Mouse (Mus musculus): ENCODE data around the gene Fpgs.

DNA sequence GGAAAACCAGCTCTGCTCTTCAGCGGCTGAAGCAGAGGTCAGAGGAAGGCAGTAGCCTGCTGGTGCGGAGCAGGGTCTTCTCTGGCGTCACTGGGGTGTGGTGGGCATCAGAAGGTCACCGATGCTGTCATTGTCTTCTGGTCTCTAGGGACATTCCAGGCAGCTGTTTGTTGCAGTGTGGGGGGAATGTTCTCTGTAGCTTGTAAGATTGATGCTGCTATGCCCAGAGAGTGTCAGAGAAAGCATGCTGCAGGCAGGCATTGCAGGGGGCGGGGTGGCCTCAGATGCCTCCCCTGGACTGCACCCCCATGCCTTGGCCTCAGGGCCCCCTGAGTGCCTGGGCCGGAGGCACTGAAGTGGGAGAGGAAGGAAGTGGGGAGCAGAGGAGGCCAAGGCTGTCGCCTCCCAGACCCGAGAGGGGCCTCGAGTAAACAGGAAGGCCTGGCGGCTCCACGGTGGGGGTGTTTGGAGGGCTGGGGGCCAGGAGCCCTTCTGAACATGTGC lies 66.1 kb downstream of the Fpgs start:
- TF ChIP-seq TCF12 (IDR thresholded peaks at IDR 0.05; ENCODE audit: insufficient read depth, poor library complexity, severe bottlenecking) (no peak), POLR2A (IDR thresholded peaks at IDR 0.05; ENCODE audit: insufficient read length, low read depth) (no peak), USF1 (IDR thresholded peaks at IDR 0.05; ENCODE audit: low read depth) (no peak), MAX (IDR thresholded peaks at IDR 0.05; ENCODE audit: low read depth) (no peak)
